Mouse (Mus musculus) kidney, embryonic 15.5 days (tissue): ENCODE results near the gene Isx. TPM values are rescaled to one million over a fixed set of nuclear protein-coding genes. Genes with fewer than 3 reads are reported as not detected.

Source experiments
- polyA plus RNA-seq: library from polyadenylated mRNA; unstranded; fragments of >200 nt; fragmentation: Nextera tagmentation; extraction: Ambion mirVana; gene quantifications from 2 replicates; pipeline ENCODE4 v1.2.1, GENCODE M21; 2015

Gene Isx
- polyA plus RNA-seq, 1 experiment from 2014 or later: not detected

Other genes with a start within 250 kb of the Isx start
- 38.6 and 46.4 TPM in 2 replicates for gene Hmgxb4, start 120.2 kb downstream of the Isx start, polyA plus RNA-seq
- gene Tom1, start 160.5 kb downstream of the Isx start, polyA plus RNA-seq: 29.6 and 35.1 TPM in 2 replicates
- gene Hmox1, start 220.4 kb downstream of the Isx start, polyA plus RNA-seq: 37.9 and 40.1 TPM in 2 replicates
- 173 and 194 TPM in 2 replicates for gene Mcm5, start 236.4 kb downstream of the Isx start, polyA plus RNA-seq